In the genomic region with DNA sequence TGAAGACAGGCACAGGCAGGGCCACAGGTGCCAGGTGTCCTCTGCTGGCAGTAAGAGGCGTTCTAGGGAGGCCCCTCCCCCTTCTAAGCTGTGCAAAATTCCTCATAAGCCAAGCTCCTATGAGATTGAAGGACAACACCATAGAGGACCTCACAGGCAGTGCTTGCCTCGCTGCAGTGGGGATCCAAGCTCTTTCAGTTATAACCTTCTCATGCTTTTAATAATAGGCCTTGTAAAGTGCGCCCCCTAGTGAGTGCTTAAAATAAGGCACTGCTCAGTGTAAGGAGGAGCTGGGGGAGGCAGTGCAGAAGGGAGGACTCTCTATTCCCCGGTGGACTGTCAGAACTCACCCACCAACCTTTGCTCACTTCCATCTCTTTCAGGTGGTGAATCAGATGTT, we compare ENCODE assay signal across 8 mouse cellular contexts. TPM values are rescaled to one million over a fixed set of nuclear protein-coding genes. Genes with fewer than 3 reads are reported as not detected.
DNase-seq lines count a peak whose midpoint lies in the region; ATAC-seq and TF ChIP-seq lines count a peak whose summit lies in the region.

No protein-coding gene starts in this region.

- H3K27me3 ChIP-seq in embryonic facial prominence, embryonic 15.5 days, result no peaks in the 10 kb centered on the region
- H3K27me3 ChIP-seq in liver, embryonic 13.5 days, result no peaks in the 10 kb centered on the region
- no peaks in the 10 kb centered on the region for H3K27me3 ChIP-seq in stomach, embryonic 14.5 days (ENCODE audit: control insufficient read depth, insufficient read depth, low read length)

- DNase-seq in heart, postnatal 10 days, result peak; percentile 88 to 93
- peak; percentile 89 to 90 for DNase-seq in kidney, postnatal 36 days
- DNase-seq in liver, embryonic 13.5 days, result peak; percentile 63
- DNase-seq in neural tube, embryonic 10.5 days (ENCODE audit: extremely low spot score, low spot score), result peak; percentile 73

- H3K9me3 ChIP-seq in embryonic facial prominence, embryonic 15.5 days (replicated peaks), result no peaks in the 10 kb centered on the region
- H3K9me3 ChIP-seq in liver, embryonic 13.5 days (replicated peaks), result no peaks in the 10 kb centered on the region
- H3K9me3 ChIP-seq in stomach, embryonic 14.5 days (ENCODE audit: control insufficient read depth, low read depth, low read length), result no peaks in the 10 kb centered on the region

- intact Hi-C loops in heart, postnatal 10 days (cut with DNase I), result loop anchor here (1.0 to 5.0 kb wide), 4 partner anchors 34 to 258 kb away; no protein-coding TSS in a partner anchor

- 14% methylated on average over 4 of the region's 4 CpGs for WGBS in bone marrow, adult 2 months
- 11% methylated on average over 4 of the region's 4 CpGs for WGBS in embryonic facial prominence, embryonic 15.5 days
- WGBS in liver, embryonic 13.5 days (ENCODE audit: insufficient replicate concordance), result 16% methylated on average over 4 of the region's 4 CpGs
- WGBS in stomach, embryonic 14.5 days, result 4% methylated on average over 4 of the region's 4 CpGs

- peak; percentile 75 for TF ChIP-seq CTCF in bone marrow, adult 2 months (IDR thresholded peaks at IDR 0.05; ENCODE audit: control insufficient read depth, insufficient read depth, low read length)

- no peaks in the 10 kb centered on the region for H3K4me1 ChIP-seq in bone marrow, adult 2 months (ENCODE audit: control insufficient read depth, insufficient read depth, low read length)
- H3K4me1 ChIP-seq in embryonic facial prominence, embryonic 15.5 days, result peaks cover 8% of the 10 kb centered on the region
- peaks cover 7% of the 10 kb centered on the region for H3K4me1 ChIP-seq in liver, embryonic 13.5 days (replicated peaks)
- H3K4me1 ChIP-seq in stomach, embryonic 14.5 days (ENCODE audit: control insufficient read depth, insufficient read depth, low read length), result 0 out of 2 replicates have a peak, but pooled peaks cover 6% of the 10 kb centered on the region

- no peak overlapping the region for H3K4me2 ChIP-seq in embryonic facial prominence, embryonic 15.5 days (replicated peaks)
- no peak overlapping the region for H3K4me2 ChIP-seq in liver, embryonic 13.5 days
- no peak overlapping the region for H3K4me2 ChIP-seq in stomach, embryonic 14.5 days (replicated peaks; ENCODE audit: low read depth, low read length)

- no peak overlapping the region for H3K4me3 ChIP-seq in bone marrow, adult 2 months (replicated peaks; ENCODE audit: control insufficient read depth, low read depth, low read length)
- no peak overlapping the region for H3K4me3 ChIP-seq in embryonic facial prominence, embryonic 15.5 days (replicated peaks)
- no peak overlapping the region for H3K4me3 ChIP-seq in liver, embryonic 13.5 days (replicated peaks)
- no peak overlapping the region for H3K4me3 ChIP-seq in stomach, embryonic 14.5 days (ENCODE audit: low read depth, low read length)

- no peak overlapping the region for H3K27ac ChIP-seq in bone marrow, adult 2 months (ENCODE audit: control insufficient read depth, insufficient read depth, low read depth, low read length, poor library complexity)
- no peak overlapping the region for H3K27ac ChIP-seq in embryonic facial prominence, embryonic 15.5 days (replicated peaks)
- no peak overlapping the region for H3K27ac ChIP-seq in liver, embryonic 13.5 days
- H3K27ac ChIP-seq in stomach, embryonic 14.5 days (ENCODE audit: low read length), result no peak overlapping the region

- no peak for TF ChIP-seq POLR2A in bone marrow, adult 2 months (IDR thresholded peaks at IDR 0.05; ENCODE audit: borderline replicate concordance, control insufficient read depth, low read depth, low read length)

- no peak overlapping the region for H3K9ac ChIP-seq in embryonic facial prominence, embryonic 15.5 days
- no peak overlapping the region for H3K9ac ChIP-seq in liver, embryonic 13.5 days
- no peak overlapping the region for H3K9ac ChIP-seq in stomach, embryonic 14.5 days (replicated peaks; ENCODE audit: low read depth, low read length)

- peak; percentile 66 for ATAC-seq in CD4-positive, CD25-positive, alpha-beta regulatory T cell, adult 4 months
- ATAC-seq in embryonic facial prominence, embryonic 15.5 days (ENCODE audit: insufficient number of reproducible peaks, low FRiP score, low TSS enrichment, low read depth), result peak; percentile 70
- ATAC-seq in liver, embryonic 13.5 days (ENCODE audit: low read depth), result peak; percentile 52
- peak; percentile 59 for ATAC-seq in stomach, embryonic 14.5 days (ENCODE audit: insufficient number of reproducible peaks, insufficient read depth, low FRiP score, low read depth)

- H3K36me3 ChIP-seq in embryonic facial prominence, embryonic 15.5 days, result no peaks in the 10 kb centered on the region
- no peaks in the 10 kb centered on the region for H3K36me3 ChIP-seq in liver, embryonic 13.5 days
- H3K36me3 ChIP-seq in stomach, embryonic 14.5 days (ENCODE audit: control insufficient read depth, insufficient read depth, low read length), result no peaks in the 10 kb centered on the region

RNA-seq across cellular contexts. Expression of a gene that starts 6.1 kb away (rescaled TPM):
- polyA plus RNA-seq in CD4-positive, CD25-positive, alpha-beta regulatory T cell, adult 4 months (2017; shearing (Covaris generic)), result 1 to 10 TPM in 1 of 2 experiments, not detected in 1; 1.5 TPM
- polyA plus RNA-seq in bone marrow, adult 2 months (2011; ENCODE audit: insufficient read depth, insufficient read length, low replicate concordance, missing spikeins), result 5.1 and 10.7 TPM in 2 replicates
- polyA plus RNA-seq in embryonic facial prominence, embryonic 15.5 days (2015; fragmentation: Nextera tagmentation; extraction: Ambion mirVana), result 5.5 and 6.0 TPM in 2 replicates
- total RNA-seq in heart, postnatal 10 days (2021), result 10 to 100 TPM; 12.8 to 13.4 TPM
- polyA plus RNA-seq in liver, embryonic 13.5 days (2015; fragmentation: Nextera tagmentation; extraction: Ambion mirVana), result 9.5 and 10.2 TPM in 2 replicates
- polyA plus RNA-seq in stomach, embryonic 14.5 days (2014; fragmentation: Nextera tagmentation; extraction: Ambion mirVana), result 7.8 and 8.8 TPM in 2 replicates

RNA-seq across cellular contexts. Expression of a gene that starts 8.2 kb away (rescaled TPM):
- not detected for polyA plus RNA-seq in CD4-positive, CD25-positive, alpha-beta regulatory T cell, adult 4 months (2017; shearing (Covaris generic))
- polyA plus RNA-seq in bone marrow, adult 2 months (2011; ENCODE audit: insufficient read depth, insufficient read length, low replicate concordance, missing spikeins), result 2.4 and 4.2 TPM in 2 replicates
- polyA plus RNA-seq in embryonic facial prominence, embryonic 15.5 days (2015; fragmentation: Nextera tagmentation; extraction: Ambion mirVana), result 22.8 and 25.3 TPM in 2 replicates
- under 1 TPM; 0.32 to 0.72 TPM for total RNA-seq in heart, postnatal 10 days (2021)
- 0.30 and 0.45 TPM in 2 replicates for polyA plus RNA-seq in liver, embryonic 13.5 days (2015; fragmentation: Nextera tagmentation; extraction: Ambion mirVana)
- polyA plus RNA-seq in stomach, embryonic 14.5 days (2014; fragmentation: Nextera tagmentation; extraction: Ambion mirVana), result 11.7 and 14.4 TPM in 2 replicates

RNA-seq across cellular contexts. Expression of a gene that starts 12.2 kb away (rescaled TPM):
- polyA plus RNA-seq in CD4-positive, CD25-positive, alpha-beta regulatory T cell, adult 4 months (2017; shearing (Covaris generic)), result not detected
- not detected in 2 replicates for polyA plus RNA-seq in bone marrow, adult 2 months (2011; ENCODE audit: insufficient read depth, insufficient read length, low replicate concordance, missing spikeins)
- polyA plus RNA-seq in embryonic facial prominence, embryonic 15.5 days (2015; fragmentation: Nextera tagmentation; extraction: Ambion mirVana), result not detected in 2 replicates
- total RNA-seq in heart, postnatal 10 days (2021), result not detected
- 0.47 and 0.54 TPM in 2 replicates for polyA plus RNA-seq in liver, embryonic 13.5 days (2015; fragmentation: Nextera tagmentation; extraction: Ambion mirVana)
- not detected in 2 replicates for polyA plus RNA-seq in stomach, embryonic 14.5 days (2014; fragmentation: Nextera tagmentation; extraction: Ambion mirVana)

RNA-seq across cellular contexts. Expression of a gene that starts 20.1 kb away (rescaled TPM):
- 10 to 100 TPM; 10.7 to 15.2 TPM for polyA plus RNA-seq in CD4-positive, CD25-positive, alpha-beta regulatory T cell, adult 4 months (2017; shearing (Covaris generic))
- 9.7 and 18.1 TPM in 2 replicates for polyA plus RNA-seq in bone marrow, adult 2 months (2011; ENCODE audit: insufficient read depth, insufficient read length, low replicate concordance, missing spikeins)
- polyA plus RNA-seq in embryonic facial prominence, embryonic 15.5 days (2015; fragmentation: Nextera tagmentation; extraction: Ambion mirVana), result 31.0 and 35.8 TPM in 2 replicates
- 10 to 100 TPM; 61.2 to 71.2 TPM for total RNA-seq in heart, postnatal 10 days (2021)
- 13.8 and 15.9 TPM in 2 replicates for polyA plus RNA-seq in liver, embryonic 13.5 days (2015; fragmentation: Nextera tagmentation; extraction: Ambion mirVana)
- 30.9 and 42.2 TPM in 2 replicates for polyA plus RNA-seq in stomach, embryonic 14.5 days (2014; fragmentation: Nextera tagmentation; extraction: Ambion mirVana)

RNA-seq across cellular contexts. Expression of a gene that starts 20.1 kb away (rescaled TPM):
- under 1 TPM; 0.78 to 0.96 TPM for polyA plus RNA-seq in CD4-positive, CD25-positive, alpha-beta regulatory T cell, adult 4 months (2017; shearing (Covaris generic))
- polyA plus RNA-seq in bone marrow, adult 2 months (2011; ENCODE audit: insufficient read depth, insufficient read length, low replicate concordance, missing spikeins), result 1.7 and 2.0 TPM in 2 replicates
- 3.9 and 4.7 TPM in 2 replicates for polyA plus RNA-seq in embryonic facial prominence, embryonic 15.5 days (2015; fragmentation: Nextera tagmentation; extraction: Ambion mirVana)
- total RNA-seq in heart, postnatal 10 days (2021), result 1 to 10 TPM; 1.4 to 1.6 TPM
- 0.55 and 0.59 TPM in 2 replicates for polyA plus RNA-seq in liver, embryonic 13.5 days (2015; fragmentation: Nextera tagmentation; extraction: Ambion mirVana)
- 3.3 TPM in 2 replicates for polyA plus RNA-seq in stomach, embryonic 14.5 days (2014; fragmentation: Nextera tagmentation; extraction: Ambion mirVana)
